Mouse (Mus musculus) bone marrow, adult 2 months (tissue): ENCODE data around the gene Shtn1.

Experiments
- CTCF ChIP-seq: fragments of 200-500 bp; IDR thresholded peaks from 2 replicates; pipeline ENCODE4 v1.5.1; 2011; ENCODE audit warnings: low read length, control low read depth; ENCODE audit not compliant: control insufficient read depth, insufficient read depth
- POLR2A ChIP-seq: fragments of 200-500 bp; IDR thresholded peaks from 2 replicates; pipeline ENCODE4 v1.6.1; 2011; ENCODE audit warnings: low read depth, mild to moderate bottlenecking, control low read depth, low read length, borderline replicate concordance; ENCODE audit not compliant: control insufficient read depth

GRCm38 (mm10) chr19:59073006-59073405 is 2.9 kb downstream of the Shtn1 start:
- no peak for TF ChIP-seq POLR2A
- TF ChIP-seq CTCF, result no peak
